Mouse (Mus musculus): ENCODE results near the gene Trim31.
"Not testable (repeated sequence)": the region's sequence is repeated elsewhere in the genome, so short reads cannot be mapped to it uniquely, and the experiment has no call there.

Gene Trim31

DNA sequence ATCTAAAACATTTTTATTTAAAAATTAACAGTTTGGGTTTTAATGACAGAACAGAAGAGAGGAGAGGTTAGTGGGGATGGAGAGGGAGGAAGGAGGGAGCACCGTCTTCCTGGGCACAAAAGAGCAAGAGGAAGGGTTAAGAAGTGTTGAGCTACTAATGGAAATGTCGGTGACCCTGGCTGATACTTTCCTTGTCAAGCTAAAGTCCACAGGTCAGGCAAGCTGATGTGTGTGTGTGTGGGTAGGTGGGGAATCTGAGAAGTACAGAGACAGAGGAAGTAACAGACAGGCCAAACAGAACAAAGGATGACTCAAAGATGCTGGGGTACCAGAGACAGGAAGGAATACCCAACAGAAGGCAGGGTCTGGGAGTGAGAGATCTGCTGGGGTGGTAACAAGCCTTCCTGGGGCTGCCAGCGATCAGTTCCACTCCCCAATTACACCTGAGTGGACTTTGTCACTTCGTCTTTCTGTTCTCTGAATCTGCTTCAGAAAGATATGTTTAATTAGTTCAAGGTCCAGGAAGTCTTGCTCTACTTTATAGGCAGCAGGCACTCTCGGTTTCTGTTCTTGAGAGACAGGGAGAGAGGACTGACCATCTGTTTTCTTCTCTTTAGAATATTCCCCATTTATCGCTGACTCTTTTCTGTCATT lies at the start of gene Trim31:
TSS of gene Trim31 (plus strand) at position 567 of the 654 bp plus-strand sequence.
- DNase-seq (ENCODE audit: low spot score in 2 of 2): no peak

DNA sequence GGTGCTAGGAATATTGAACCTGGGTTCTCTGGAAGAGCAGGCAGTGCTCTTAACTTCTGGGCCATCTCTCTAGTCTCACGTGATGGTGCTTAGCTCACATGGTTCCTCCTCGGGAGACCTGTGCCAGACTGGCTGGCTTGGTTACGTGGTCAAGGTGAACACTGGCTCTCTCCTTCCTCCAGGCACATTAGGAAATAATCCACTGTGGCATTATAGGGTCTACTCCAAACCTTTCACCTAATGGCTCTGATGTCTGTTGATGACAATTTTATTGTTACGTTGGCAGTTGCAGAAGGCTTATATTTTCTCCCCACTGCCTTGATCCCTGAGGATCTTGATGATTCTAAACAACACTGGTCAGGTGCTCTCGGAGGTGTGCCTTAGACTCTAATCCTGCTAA lies 49.0 kb upstream of the Trim31 start:
- DNase-seq (ENCODE audit: low spot score in 2 of 2): no peak

DNA sequence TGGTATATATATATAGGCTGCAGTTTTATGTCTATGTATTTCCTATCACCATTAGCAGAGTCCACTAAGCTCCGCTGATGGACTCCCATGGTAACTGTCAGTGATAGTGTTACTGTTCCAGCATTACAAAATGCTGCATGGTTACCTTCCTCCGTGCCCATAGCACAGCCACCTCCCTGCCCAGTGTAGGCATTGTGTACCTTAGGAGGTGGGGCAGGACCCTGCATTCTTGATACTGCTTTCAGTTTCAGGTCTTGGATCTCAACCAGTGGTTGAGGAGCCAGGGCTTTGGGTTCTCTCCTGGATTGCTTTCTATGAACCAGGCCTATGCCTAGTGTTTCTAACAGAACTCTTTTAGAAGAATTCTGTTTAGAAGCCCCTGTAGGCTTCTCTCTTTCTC lies 47.9 kb upstream of the Trim31 start:
- no peak for DNase-seq (ENCODE audit: low spot score in 2 of 2)

DNA sequence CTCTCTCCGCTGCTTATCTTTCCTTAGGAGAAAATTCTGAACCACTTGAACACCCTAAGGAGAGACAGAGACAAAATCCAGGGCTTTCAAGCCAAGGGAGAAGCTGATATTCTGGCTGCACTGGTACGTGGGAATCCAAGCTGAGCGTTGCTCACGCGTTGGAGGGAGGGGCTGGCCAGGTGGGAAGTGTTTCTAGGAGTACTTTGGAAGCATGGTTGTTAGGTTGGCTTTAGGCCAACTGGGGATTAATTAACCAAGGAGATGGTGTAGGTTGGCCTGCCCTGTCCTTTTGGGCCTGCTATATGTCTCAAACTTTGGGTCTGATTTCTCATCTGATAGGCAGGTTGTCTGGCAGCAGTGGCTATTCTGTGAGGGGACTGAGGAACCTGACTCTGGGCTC lies 46.7 kb upstream of the Trim31 start:
- DNase-seq (ENCODE audit: low spot score in 2 of 2): no peak

DNA sequence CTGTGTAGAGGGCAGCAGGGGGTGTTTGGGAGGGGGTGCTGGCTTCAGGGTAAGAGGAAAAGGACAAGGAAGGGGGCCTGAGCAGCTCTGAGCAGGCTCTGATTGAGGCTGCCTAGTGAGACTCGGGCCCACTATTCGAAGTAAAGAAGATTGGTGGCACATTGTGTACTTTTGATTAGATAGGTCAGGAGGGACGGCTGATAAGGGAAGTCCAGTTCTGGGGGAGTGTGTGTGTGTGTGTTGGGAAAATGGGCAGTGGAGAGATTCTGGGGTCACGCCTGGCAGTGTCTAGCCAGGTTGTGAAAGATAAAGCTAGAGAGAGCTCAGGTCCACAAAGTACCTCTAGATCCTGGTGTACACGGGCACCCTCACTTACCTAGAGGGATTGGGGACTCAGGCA lies 46.3 kb upstream of the Trim31 start:
- DNase-seq (ENCODE audit: low spot score in 2 of 2): no peak

DNA sequence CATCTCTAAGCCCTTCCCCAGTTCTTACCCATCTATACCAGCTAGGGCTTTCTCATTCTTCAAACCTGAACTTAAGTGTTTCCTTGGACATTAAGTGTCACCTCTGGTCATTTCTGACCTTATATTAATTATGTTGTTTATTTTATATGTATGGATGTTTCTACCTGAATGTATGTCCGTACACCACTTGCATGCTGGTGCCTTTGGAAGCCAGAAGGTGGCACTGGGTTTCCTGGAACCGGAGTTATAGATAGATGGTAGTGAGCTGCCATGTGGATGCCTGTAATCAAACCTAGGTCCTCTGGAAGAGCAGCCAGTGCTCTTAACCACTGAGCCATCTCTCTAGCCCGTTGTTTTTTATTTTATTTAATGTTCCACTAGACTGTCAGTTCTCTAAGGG lies 42.4 kb upstream of the Trim31 start:
- DNase-seq (ENCODE audit: low spot score in 2 of 2): no peak

DNA sequence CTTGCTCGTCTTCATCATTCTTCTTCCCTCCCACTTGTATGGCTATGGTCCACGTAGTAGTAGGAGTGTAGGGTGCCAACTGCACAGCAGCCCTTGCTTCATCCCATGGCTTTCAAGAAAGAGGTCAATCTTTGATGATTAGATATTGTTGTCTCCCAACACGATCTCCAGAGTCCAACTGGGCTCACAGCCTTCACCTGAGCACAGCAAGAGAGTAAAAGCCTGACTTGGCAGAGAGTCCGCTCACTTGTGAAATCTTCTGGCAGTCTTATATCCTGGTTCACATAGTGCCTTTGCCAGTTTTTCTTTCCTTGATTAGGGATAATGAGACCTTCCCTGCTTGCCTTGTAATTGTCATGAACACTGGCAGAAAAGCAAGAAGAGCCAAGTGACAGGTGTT lies 41.7 kb upstream of the Trim31 start:
- DNase-seq (ENCODE audit: low spot score in 2 of 2): no peak

DNA sequence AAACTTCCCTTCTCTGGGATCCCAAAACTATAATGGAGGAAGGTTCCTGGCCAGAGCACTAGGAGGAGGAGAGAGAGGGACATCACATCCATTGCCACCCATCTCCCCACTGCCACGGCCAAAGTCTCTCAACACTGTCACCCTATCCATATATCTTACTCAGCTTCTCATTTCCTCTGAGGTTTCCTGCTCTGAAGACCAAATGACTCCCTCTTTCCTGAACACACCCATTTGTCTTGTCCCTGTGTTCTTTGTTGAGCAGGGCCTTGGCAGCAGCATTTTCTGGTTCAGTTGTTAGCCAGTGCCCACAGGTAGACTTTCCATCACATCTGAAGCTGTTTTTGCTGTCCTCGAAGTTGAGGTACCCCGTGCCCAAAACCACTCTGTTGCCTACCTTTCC lies 39.7 kb upstream of the Trim31 start:
- DNase-seq (ENCODE audit: low spot score in 2 of 2): no peak

DNA sequence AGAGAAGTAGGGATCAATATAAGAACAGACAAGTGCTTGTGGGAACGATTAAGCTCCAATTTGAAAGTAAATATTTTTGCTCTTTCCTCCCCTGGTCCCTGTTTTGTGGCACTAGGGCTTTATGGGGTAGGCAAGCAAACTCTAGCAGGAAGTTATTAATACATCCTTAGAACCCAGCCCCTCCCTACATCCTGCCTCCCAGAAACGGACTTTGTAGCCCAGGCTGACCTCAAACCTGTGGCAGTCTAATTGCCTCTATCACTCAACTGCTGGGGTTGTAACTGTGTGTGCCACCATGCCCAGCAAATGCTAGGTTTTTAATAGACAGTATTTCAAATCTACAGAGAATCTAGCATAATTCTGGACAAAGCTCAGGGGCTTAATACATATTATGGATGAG lies 36.2 kb upstream of the Trim31 start:
- DNase-seq (ENCODE audit: low spot score in 2 of 2): no peak

DNA sequence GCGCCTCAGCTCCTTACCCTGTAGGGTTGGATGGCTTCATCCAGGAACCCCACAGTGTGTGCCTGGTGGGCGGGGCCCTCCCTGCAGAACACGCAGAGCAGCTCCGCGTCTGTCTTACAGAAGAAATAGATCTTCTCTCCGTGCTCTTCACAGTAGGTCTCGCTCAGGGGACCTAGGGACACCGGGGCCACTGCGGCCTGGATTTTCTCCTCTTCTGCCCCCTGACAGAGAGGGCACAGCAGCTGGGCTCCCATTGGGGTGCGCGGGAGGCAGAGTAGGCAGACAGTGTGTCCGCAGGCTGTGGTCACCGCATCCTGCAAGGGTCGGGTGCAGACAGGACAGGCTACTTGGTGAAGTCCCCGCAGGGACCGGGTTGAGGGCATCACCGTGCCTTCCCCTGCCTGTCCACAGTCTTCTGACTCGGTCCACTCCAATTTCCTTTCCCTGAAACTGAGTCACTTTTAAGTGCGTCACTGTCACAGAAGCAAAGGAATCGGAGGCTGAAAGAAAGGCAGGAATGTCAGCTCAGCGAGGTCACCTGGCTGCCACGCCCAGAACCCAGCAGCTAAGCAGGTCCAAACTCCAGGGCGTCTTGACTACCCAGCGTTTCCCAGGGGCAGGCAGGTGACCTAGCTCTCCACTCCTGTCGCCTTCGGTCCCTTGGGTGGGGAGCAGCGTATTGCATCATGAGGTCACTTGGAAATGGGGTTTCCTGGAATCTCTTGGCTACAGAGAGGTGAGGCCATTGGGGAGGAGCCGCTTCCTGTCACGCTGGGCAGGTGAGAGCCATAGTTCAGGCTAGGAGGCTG lies 31.0 kb upstream of the Trim31 start, which contains the start of gene Trim15:
TSS of gene Trim15 (minus strand) at position 492 of the 809 bp plus-strand sequence.
- DNase-seq (ENCODE audit: low spot score in 2 of 2): no peak

DNA sequence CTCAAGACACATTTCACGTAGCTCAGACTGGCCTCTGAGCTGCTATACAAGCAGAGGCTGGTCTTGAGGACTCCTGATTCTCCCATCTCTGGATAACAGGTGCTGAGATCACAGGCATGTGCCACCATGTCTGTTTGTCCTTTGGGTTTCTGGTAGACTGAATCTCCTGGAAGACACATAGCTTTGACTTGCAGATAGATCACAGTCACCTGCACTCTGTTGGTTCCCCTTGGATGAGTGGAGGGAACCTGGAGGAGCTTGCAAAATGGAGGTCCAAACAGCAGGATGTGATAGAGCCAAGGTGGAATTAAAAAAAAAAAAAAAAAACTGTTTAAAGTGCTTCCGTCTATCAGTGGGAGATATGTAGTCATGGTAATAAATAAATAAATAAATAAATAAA lies 29.1 kb upstream of the Trim31 start:
- no peak for DNase-seq (ENCODE audit: low spot score in 2 of 2)

DNA sequence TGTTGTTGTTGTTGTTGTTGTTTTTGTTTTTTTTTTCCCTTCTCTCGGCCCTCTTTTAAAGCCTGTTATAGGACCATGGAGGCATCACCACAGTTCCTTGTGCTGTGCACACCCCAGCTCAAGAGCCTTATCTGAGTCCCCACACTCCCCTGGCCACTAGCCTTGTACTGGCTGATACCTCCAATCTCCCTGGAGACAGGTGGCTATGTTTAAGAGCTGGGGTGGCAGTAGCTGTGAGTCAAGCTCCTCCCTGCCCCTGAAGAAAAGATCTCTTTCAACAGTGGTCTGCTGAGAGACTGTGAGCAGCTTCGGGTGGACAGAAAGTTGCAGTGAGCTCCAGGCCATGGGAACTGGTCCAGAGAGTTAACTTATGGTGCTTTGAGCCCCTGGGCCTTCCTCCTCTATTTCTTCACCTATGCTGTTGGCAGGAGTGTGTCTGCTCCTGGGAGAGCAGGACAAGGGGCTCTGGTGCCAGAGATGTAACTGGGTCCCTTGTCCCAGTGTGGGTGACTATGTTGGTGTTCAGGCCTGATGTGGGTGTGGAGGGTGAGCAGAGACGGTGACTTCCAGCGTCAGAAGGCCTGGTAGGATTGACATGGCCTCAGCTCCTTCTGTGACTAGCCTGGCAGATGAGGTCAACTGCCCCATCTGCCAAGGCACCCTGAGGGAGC lies 28.5 kb upstream of the Trim31 start, which contains the start of gene Trim10:
TSS of gene Trim10 (plus strand) at position 291 of the 671 bp plus-strand sequence.
- DNase-seq (ENCODE audit: low spot score in 2 of 2): no peak

DNA sequence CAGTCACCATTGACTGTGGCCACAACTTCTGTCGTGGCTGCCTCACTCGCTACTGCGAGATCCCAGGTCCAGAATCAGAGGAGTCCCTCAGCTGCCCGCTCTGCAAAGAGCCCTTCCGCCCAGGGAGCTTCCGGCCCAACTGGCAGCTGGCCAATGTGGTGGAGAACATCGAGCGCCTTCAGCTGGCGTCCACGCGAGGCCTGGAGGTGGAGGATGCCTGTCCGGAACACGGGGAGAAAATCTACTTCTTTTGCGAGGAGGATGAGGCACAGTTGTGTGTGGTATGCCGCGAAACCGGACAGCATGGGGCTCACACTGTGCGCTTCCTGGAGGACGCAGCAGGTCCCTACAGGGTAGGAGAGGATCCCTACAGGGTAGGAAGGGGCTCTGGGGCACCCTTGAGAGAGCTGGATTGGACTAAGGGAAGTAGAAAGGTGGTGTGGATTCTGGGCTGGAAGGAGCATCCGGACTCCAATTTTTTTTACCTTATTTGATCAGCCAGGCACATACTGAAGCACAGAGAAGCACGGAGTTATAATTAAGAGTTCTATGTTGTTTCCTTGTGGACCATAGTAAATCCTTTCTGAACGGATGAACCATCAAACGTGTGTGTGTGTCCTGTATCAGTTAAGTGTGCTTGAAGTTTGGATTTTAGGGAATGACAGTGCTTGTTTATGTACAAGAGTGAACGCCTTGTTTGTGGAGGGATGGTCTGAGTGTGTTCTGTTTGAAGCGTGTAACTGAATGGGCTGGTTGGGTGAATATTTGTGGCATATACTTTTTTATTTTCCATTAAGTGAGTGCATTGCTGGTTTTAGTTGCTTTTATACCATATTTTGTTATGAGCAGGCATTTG lies 27.7 kb upstream of the Trim31 start:
- no peak for DNase-seq (ENCODE audit: low spot score in 2 of 2)

DNA sequence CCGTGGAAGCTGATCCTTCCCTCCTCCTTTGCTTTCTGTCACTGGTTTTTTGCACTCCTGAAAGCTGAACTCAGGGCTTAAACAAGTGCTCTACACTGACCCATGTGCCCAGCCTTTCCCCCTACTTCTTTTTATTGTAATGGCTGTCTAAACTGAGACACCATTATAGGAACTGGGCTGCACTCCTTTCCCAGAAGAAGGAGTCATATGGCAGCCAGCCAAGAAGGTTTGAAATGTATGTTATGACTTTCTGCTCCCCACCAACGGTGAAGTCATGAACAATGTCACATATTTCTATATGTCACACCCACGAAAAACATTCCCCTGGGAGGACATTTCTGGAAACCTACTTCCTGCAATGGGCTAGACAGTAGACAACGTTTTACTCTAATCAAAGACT lies 23.3 kb upstream of the Trim31 start:
- DNase-seq (ENCODE audit: low spot score in 2 of 2): no peak

DNA sequence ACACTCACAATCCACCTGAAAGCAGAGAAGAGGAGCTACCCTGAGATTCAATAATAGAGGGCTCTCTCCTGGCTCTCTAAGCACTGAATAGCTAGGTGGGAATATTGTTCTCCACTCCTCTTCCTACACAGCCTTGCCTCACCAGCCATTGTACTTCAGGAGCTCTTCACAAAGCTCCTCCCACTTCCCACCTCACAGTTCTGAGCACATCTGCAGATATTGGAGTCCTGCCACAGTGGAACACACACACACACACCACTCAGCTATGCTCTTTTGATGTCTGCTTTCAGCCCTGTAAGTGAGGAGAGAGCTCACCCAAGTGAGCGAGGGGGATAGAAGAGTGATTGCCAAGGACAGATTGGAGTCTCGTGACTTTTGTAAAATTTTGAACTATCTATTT lies 14.6 kb upstream of the Trim31 start:
- no peak for DNase-seq (ENCODE audit: low spot score in 2 of 2)

DNA sequence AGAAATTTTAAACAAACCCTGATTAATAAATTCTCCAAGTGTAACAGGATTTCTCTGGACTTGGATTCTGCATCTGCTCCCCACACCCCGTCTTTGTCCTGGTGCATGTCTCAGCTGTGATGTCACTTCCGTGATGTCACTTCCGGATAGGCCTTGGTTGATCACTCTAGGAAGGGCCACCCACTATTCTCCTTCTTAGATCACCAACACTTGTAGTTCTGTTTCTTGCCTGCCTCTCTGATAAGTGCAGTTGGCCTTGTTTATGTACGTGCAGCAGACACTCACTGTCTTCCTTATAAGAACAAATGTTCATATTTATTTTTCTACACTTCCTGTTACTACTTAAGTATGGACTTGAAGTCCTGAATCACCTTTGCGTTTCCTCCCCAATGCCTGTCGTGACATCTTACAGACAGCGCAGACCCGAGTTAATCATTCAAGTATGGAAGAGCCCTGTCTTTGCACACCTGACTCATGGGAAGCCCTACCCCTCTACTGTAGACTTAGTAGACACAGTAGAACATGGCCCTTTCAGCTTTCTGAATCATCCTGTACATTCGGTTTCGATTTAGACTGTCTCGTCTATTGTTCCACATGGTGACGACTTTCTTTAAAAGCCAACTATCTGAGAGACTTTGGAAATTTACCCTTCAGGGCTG lies 12.7 kb upstream of the Trim31 start:
- no peak for DNase-seq (ENCODE audit: low spot score in 2 of 2)

DNA sequence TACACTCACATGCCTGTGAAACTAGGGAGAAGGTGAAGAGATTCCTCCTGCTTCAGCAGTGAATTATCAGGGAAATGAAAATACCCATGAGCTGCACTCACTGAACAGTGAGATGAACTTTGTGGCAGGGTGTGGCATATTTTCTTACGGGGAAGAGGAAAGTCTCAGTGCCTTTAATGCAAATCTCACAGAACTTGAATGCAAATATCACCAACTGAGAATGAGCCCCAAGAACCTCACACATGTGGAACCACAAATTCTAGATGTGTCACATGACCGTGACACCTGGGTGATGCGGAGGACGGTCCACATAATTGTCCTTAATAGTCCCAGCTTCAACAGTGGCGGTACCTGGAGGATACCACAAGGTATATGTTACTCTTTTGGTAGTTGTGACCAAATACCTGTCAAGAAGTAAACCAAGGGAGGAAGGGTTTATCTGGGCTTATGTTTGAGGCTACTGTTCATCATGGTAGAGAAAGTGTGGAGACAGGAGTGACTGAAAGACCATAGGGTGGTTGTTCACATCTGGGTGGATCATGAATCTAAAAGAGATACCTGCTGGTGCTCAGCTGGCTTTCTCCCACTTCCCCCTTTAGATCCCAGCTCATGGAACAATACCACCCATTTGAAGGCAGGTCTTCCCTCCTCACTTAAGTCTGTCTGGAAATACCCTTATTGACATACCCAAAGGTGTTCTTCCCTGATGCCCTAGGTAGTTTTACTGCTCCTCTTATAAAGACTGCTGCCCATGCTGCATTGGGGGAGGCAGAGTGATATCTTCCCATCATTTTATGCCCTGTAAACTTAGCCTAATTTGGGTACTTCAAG lies 7.6 kb upstream of the Trim31 start, which contains the start of gene Trim40:
TSS of gene Trim40 (minus strand) at position 51 of the 831 bp plus-strand sequence.
- DNase-seq (ENCODE audit: low spot score in 2 of 2): no peak

DNA sequence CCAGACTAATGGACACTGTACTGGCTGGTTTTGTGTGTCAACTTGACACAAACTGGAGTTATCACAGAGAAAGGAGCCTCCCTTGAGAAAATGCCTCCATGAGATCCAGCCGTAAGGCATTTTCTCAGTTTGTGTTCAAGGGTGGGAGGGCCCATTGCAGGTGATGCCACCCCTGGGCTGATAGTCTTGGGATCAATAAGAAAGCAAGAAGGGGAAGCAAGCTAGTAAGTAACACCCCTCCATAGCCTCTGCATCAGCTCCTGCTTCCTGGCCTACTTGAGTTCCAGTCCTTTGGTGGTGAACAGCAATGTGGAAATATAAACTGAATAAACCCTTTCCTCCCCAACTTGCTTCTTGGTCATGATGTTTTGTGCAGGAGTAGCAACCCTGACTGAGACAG lies 6.4 kb upstream of the Trim31 start:
- DNase-seq (ENCODE audit: low spot score in 2 of 2): not testable (repeated sequence)

DNA sequence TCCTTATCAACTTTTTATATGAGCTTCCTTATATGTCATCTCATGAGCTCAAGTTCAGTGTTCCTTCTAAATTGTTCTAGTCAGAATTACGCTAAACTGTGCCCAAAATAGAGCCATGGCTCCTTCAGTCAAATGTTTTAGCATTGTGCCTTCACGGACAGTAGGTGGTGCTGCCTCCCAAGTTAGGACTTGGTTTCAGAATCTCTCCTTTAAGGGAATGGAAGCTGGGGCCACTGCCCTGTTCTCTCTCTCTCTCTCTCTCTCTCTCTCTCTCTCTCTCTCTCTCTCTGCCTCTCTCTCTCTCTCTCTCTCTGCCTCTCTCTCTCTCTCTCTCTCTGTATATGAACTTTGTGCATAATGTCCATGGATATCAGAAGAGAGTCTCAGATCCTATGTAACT lies 5.6 kb upstream of the Trim31 start:
- peak in 1 of 2 experiments; percentile 30 for DNase-seq (ENCODE audit: low spot score in 2 of 2)

DNA sequence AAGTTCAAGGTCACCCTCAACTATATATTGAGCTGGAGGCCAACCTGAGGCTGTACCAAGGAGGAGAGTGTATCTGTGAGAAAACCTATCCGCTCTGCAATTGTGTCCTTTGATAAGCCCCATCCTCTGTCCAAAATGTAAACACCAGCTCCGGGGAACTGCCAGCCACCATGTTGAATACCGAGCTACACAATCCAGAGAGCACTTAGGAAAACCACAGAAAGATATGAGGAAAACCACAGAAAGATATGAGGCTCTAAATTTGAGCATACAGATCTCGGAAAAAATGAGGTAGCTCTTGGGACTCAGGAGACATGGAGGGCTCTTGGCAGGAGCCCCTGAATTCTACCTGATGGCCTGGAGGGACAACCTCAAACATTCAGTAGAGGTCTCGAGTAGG lies 4.5 kb upstream of the Trim31 start:
- no peak for DNase-seq (ENCODE audit: low spot score in 2 of 2)

Data from frontal cortex, postnatal 10 days (tissue).